Mouse (Mus musculus) heart, postnatal 25 days (tissue): ENCODE data around the gene Adprhl1. TPM values are rescaled to one million over a fixed set of nuclear protein-coding genes. Genes with fewer than 3 reads are reported as not detected.

ENCODE experiments used
- DNase-seq: peaks from one replicate; pipeline ENCODE4 v3.0.0; 2022; ENCODE audit warnings: low spot score
- intact Hi-C: fragments of 180-260 bp; cut with DNase I; formaldehyde crosslinking; loops from one replicate; pipeline ENCODE4 v1.15.1; 2025
- total RNA-seq, 2 experiments: library from RNA; stranded (reverse); gene quantifications; 2 replicates each; pipeline ENCODE4 v1.2.3; 2021

Adprhl1 gene
- total RNA-seq, 2 experiments from 2014 or later, result 515 to 520 TPM

- DNase-seq, result no peak
- intact Hi-C loops, result no loop called here
Observed at GRCm38 (mm10) chr8:13202041-13202440, 51.9 kb downstream of the Adprhl1 start.

- intact Hi-C loops, result no loop called here
- no peak for DNase-seq
Observed at GRCm38 (mm10) chr8:13201013-13201334, 53.0 kb downstream of the Adprhl1 start.

GRCm38 (mm10) chr8:13200301-13201012 is 53.5 kb downstream of the Adprhl1 start, which contains the start of gene Grtp1:
Gene Grtp1 (minus strand): TSS chr8:13200620.
- DNase-seq, result no peak
- intact Hi-C loops, result no loop called here

DNA sequence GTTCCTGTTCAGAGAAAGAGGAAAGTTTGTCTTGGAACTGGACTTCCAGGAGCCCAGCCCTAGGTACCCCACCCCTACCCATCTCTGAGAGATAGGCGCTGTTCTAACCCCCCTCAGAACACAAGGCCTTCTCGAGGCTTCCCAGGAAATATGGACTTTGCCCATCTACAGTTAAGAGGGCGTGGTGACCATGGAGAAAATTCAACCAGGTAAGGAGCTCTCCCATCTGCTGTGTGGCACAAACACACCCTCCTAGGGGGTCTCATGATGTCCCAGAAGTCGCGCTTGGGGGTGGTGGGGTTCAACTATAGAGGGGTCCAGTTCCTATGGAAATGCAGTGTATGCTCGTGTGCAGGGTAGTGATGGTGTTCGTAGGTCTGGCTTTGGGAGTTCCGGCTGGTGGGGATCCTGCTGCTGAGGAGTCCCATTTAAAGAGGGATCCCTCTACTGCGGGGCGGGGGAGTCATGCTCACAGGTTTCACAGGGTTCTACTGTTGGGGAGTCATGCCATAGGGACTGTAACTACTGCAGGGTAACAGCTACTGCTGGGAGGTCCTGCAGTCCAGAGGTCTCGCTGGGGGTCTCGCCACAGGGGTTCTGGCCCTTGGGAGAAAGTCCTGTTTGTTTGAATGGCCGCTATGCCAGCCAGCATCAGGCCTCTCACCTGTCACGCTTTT is 54.4 kb downstream of the Adprhl1 start:
- intact Hi-C loops, result no loop called here
- no peak for DNase-seq

DNA sequence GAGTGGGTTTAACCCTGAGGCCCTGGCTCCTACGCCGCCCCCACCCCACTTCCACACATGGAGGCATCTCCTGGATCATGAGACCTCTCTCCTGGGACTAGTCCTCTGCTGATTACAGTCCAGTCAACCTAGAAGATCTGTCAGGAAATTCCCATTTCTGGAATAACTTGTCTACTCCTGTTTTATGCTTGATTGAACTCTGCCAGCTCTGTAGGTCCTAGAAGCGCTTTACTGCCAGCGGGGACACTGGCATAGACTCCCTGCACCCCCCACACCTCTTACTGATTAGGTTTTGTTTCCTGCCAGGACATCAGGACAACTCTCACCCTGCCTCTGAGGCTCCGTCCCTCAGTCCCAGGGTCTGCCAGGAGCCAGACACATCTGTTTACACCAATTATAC is 56.5 kb downstream of the Adprhl1 start:
- intact Hi-C loops, result no loop called here
- DNase-seq, result no peak

DNA sequence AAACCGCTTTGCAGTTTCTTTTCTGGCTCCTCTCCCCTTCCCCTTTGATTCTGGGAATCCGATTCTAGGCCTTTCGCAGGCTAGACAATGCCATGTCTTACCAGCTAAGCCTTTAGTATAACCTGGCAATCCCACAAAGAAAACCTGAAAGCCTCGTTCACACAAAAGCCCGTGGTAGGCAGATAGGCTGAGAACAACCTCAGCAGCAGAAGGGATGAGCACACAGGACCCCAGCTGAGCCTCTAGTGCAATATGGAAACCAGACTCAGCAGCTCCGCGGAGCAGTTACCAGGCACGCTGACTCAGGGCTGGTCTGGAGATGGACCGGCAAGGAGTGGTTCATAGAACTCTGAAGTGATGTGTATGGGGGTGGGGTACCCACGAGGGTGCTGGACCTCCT is 59.1 kb downstream of the Adprhl1 start:
- no peak for DNase-seq
- intact Hi-C loops, result no loop called here

- intact Hi-C loops, result no loop called here
- no peak for DNase-seq
Observed at GRCm38 (mm10) chr8:13190235-13190634, 63.7 kb downstream of the Adprhl1 start.

DNA sequence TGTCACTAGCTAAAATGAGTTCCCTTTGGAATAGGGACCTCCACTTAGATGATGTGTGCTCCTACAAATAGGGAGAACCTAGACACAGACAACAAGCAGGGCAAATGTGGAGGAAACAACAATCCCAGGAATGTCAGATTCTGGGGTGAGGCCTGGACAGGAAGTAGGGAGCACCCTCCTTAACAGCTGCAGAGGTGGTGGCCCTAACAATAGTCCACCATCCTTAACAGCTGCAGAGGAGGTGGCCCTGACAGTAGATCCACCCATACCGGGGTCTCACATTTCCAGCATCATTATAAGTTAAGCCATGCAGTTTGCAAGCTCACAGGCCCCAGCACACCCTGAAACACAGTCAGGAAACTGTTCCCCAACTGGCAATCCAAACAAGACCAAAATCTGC is 65.1 kb downstream of the Adprhl1 start:
- no peak for DNase-seq
- intact Hi-C loops, result no loop called here

GRCm38 (mm10) chr8:13188052-13188555 is 65.9 kb downstream of the Adprhl1 start:
- DNase-seq, result no peak
- intact Hi-C loops, result no loop called here

DNA sequence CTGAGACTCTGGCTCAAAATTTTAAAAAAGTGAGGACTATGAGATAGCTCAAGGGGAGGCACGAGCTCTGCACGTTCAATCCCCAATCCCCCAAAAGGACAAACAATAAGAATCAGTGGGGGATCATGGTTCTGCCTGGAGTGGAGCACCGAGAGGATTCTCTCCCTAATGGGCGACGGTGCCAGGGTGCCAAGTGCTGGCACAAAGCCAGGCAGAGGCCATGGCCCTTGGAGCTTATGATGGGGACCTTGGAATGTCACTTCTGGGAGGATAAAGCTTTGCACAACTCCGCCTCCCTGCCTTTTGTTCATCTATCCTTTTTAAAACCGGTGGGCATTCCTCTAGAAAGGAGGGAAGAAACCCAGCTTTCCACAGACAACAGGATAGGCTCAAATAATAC is 66.3 kb downstream of the Adprhl1 start:
- no peak for DNase-seq
- intact Hi-C loops, result no loop called here

DNA sequence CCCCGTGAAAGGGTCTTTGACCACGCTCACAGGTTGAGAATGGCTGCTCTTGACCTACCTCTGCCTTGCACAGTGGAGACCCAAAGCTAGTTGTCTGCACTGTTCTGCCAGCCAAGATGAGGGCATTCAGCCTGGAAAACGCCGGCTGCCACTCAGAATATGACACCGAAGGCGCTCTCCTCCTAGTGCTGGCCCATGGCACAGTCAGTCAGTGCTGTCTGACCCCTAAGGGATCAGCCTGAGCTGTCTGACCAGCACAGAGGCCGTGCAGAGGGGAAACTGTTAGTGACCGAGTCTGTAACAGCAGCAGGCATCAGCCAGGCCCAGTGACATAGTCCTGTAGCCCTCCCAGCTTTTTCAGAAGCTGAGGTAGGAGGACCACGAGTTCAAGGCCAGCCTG is 66.7 kb downstream of the Adprhl1 start:
- DNase-seq, result no peak
- intact Hi-C loops, result no loop called here

DNA sequence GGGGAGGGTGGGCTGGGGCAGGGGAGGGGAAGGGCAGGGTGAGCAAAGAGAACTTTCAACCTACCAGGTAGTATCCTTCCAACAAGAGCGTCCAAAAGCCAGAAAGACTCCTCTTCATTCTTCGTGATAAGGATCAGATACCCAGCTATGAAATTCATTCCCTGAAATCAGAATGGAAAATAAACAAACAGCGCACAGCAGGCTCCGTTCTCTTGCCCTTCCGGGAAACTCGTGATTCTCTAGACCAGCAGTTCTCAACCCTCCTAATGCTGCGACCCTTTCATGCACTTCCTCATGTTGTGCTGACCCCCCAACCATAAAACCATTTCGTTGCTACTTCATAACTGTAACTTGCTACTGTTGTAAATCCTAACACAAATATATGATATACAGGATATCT is 67.1 kb downstream of the Adprhl1 start:
- no peak for DNase-seq
- intact Hi-C loops, result no loop called here

- DNase-seq, result no peak
- intact Hi-C loops, result no loop called here
Observed at GRCm38 (mm10) chr8:13181691-13181976, 72.3 kb downstream of the Adprhl1 start.

- no peak for DNase-seq
- intact Hi-C loops, result no loop called here
Observed at GRCm38 (mm10) chr8:13180911-13181690, 72.9 kb downstream of the Adprhl1 start.

DNA sequence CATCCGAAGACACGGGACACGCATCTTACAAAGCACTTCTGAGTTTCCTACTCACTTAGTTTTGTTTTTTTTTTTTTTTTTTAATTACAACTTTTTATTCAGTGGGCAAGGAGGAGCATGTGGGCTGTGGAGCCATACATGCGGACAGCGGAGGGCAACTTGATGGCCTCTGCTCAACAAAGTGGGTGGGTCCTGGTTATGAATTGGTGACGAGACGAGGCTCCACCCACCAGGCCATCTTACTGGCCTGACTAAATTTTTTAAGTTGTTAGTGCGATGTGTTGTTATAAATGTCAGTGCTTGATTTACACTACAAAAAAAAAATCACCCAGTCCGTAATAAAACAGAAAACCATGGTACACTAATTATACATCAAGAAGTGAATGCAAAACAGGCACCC is 73.6 kb downstream of the Adprhl1 start:
- DNase-seq, result no peak
- intact Hi-C loops, result no loop called here

DNA sequence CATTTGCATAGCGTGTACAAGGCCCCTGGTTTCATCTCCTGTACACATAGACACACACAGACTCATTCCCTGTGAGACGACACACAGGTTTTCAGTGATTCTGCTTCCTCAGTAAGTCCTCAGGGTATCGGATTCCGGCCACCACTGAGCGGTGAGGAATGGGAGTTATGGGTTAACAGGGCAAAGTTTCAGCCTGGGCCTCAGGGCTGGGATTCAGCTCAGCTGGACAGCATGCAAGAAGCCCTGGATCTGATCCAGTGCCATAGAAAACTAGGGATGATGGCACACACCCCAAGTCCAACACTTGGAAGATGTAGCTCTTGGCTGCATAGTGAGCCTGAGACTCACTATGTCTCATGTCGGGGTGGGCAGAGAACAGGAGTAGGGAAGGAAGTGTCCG is 74.0 kb downstream of the Adprhl1 start:
- DNase-seq, result no peak
- intact Hi-C loops, result no loop called here

DNA sequence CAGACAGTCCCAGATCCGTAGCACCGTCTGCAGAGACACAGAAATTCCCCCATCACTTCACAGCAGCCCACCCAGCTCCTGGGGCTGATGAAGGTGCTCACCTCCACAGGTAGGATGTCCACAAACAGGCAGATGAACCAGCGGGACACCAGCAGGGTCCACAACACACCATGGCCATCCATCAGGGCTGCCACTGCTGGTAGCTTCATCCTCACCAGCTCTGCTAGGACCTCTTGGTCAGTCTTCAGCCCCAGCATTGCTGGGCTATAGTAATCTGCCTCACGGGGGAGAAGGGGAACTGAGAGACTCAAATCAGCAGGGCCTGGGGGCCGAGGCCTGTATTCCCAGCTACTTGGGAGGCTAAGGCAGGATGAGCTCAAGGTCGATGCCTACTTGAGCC is 74.5 kb downstream of the Adprhl1 start:
- intact Hi-C loops, result no loop called here
- DNase-seq, result no peak

GRCm38 (mm10) chr8:13178137-13178536 is 75.8 kb downstream of the Adprhl1 start:
- no peak for DNase-seq
- intact Hi-C loops, result no loop called here

GRCm38 (mm10) chr8:13177173-13177852 is 76.6 kb downstream of the Adprhl1 start:
- no peak for DNase-seq
- intact Hi-C loops, result no loop called here

DNA sequence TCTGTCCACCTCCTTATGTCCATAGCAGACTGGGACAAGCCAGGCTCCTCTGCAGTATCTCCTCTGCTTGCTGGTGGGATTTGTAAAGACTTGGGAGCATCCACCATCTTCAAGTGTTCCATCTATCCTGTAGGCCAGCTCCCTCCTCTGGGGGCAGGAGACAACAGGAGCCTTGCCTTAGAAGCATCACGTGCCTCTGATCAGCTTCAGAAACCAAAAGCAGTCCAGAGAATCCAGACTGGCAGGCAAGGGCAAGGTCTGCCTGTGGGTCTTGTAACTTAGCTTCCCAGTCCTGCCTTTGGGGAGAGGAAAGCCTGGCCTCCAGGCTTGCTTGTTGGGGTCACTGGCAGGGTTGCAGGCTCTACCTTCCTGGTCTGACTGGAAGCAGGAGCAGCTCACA is 78.3 kb downstream of the Adprhl1 start:
- intact Hi-C loops, result no loop called here

GRCm38 (mm10) chr8:13174811-13175210 is 79.2 kb downstream of the Adprhl1 start:
- intact Hi-C loops, result no loop called here
- no peak for DNase-seq

More for the DNA sequence above, 78.3 kb downstream of the Adprhl1 start:
- no peak for DNase-seq
